Mouse (Mus musculus) A20 (cell line): Measurements from ENCODE around the gene Nfic.

Experiments
- DNase-seq: peaks from one replicate; pipeline ENCODE4 v3.0.0-alpha.2; 2011; ENCODE audit warnings: low read depth, low spot score

Gene Nfic

GRCm38 (mm10) chr10:81360721-81361120 lies 94.7 kb downstream of the Nfic start:
- DNase-seq: no peak

- no peak for DNase-seq
These were observed 96.6 kb downstream of the Nfic start for GRCm38 (mm10) chr10:81358841-81359240.

GRCm38 (mm10) chr10:81358209-81358608 lies 97.2 kb downstream of the Nfic start:
- DNase-seq: no peak

- DNase-seq: peak; percentile 95
These were observed 98.2 kb downstream of the Nfic start, which contains the start of gene Mfsd12 for GRCm38 (mm10) chr10:81356991-81357844. TSS of gene Mfsd12 (plus strand) at chr10:81357491.

- peak; percentile 87 for DNase-seq
These were observed 99.0 kb downstream of the Nfic start for GRCm38 (mm10) chr10:81356352-81356990.

- DNase-seq: no peak
These were observed 99.9 kb downstream of the Nfic start for GRCm38 (mm10) chr10:81355533-81355932.

- no peak for DNase-seq
These were observed 100.5 kb downstream of the Nfic start for GRCm38 (mm10) chr10:81354738-81355477.

- DNase-seq: peak; percentile 89
These were observed 103.7 kb downstream of the Nfic start for GRCm38 (mm10) chr10:81351678-81352291.

- peak; percentile 100 for DNase-seq
These were observed 104.9 kb downstream of the Nfic start, which contains the start of gene Hmg20b for GRCm38 (mm10) chr10:81350351-81351063. TSS of gene Hmg20b (minus strand) at chr10:81350480.

GRCm38 (mm10) chr10:81349961-81350350 lies 105.5 kb downstream of the Nfic start:
- DNase-seq: no peak

- peak; percentile 70 for DNase-seq
These were observed 106.3 kb downstream of the Nfic start for GRCm38 (mm10) chr10:81349146-81349545.

- no peak for DNase-seq
These were observed 108.9 kb downstream of the Nfic start for GRCm38 (mm10) chr10:81346453-81347067.
